Mouse (Mus musculus): ENCODE measurements around the gene Serpinb5. TPM values are rescaled to one million over a fixed set of nuclear protein-coding genes. Genes with fewer than 3 reads are reported as not detected.
A peak's percentile ranks its signal among the peaks of the same experiment; 100 is the strongest.
"Not testable (repeated sequence)": the region's sequence is repeated elsewhere in the genome, so short reads cannot be mapped to it uniquely, and the experiment has no call there.

Gene Serpinb5
- total and polyA plus RNA-seq, 3 experiments: 0.16 TPM; not detected in 2

DNA sequence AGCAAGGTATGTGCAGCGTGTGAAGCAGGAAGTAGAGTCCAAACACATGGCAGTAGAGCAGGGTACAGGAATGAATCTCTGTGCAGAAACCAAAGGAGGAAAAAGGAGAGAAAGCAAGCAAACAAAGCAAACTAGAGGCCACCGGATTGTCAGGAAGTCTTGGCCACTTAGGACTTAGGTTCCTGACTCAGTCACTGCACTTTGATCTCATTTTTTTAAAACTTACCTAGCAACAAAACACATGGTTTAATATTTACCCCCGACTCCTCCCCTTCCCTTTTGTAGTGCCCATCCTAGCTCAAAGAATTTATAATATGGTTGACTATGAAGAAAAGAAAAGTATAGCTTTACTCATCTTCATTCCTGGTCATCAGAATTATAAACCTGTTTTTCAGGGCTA is 15.2 kb downstream of the Serpinb5 start:
- DNase-seq (ENCODE audit: low spot score) (no peak), ATAC-seq (ENCODE audit: extremely low read depth, insufficient number of reproducible peaks, low FRiP score, poor library complexity, severe bottlenecking) (no peak; the same call in 1 of the 2 replicates)
- H3K4me1 ChIP-seq (ENCODE audit: insufficient read depth, low read depth, low read length): no peaks in the 10 kb centered on the region
- H3K9me3 ChIP-seq (replicated peaks): no peaks in the 10 kb centered on the region
- no peak overlapping the region for H3K4me3 ChIP-seq (ENCODE audit: low read depth, low read length)
- no peak for TF ChIP-seq GATA1 (IDR thresholded peaks at IDR 0.05; ENCODE audit: borderline replicate concordance, low read length)
- TF ChIP-seq CTCF (IDR thresholded peaks at IDR 0.05; ENCODE audit: low read depth, low read length): no peak
- TF ChIP-seq POLR2AphosphoS5 (IDR thresholded peaks at IDR 0.05; ENCODE audit: insufficient replicate concordance, low read depth, low read length): no peak
- TF ChIP-seq TAL1 (conservative IDR thresholded peaks at IDR 0.05; ENCODE audit: low read depth, low read length): no peak
- TF ChIP-seq GATA2 (IDR thresholded peaks at IDR 0.05; ENCODE audit: borderline replicate concordance, low read depth, low read length): no peak
- no peaks in the 10 kb centered on the region for H3K36me3 ChIP-seq (replicated peaks)
- no peaks in the 10 kb centered on the region for H3K27me3 ChIP-seq (ENCODE audit: insufficient read depth, low read length)

DNA sequence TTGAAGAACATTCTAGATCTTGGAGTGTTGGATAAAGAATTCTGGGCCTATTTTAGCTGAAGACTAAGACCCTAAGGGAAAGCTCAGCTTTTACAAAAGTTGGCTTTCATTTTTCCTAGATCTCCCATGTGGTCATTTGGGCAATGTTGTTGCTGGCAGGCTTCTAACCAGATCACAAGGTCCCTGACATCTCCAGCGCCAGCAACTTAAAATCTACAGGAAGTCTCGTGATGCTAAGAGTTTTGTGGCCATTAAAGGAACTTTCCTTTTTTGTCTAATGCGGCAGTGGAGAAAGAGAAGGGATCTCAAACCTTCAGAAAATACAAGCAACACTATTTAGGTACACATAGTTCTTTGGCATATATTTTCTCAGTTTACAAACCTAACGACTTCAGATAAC is 21.8 kb downstream of the Serpinb5 start:
- Histone ChIP-seq H3K4me3 (ENCODE audit: low read depth, low read length) (no peak overlapping the region), H3K36me3 (replicated peaks) (no peaks in the 10 kb centered on the region), H3K27me3 (ENCODE audit: insufficient read depth, low read length) (no peaks in the 10 kb centered on the region), H3K4me1 (ENCODE audit: insufficient read depth, low read depth, low read length) (no peaks in the 10 kb centered on the region), H3K9me3 (replicated peaks) (no peaks in the 10 kb centered on the region)
- ATAC-seq (ENCODE audit: extremely low read depth, insufficient number of reproducible peaks, low FRiP score, poor library complexity, severe bottlenecking) (no peak), DNase-seq (ENCODE audit: low spot score) (no peak)
- TF ChIP-seq POLR2AphosphoS5 (IDR thresholded peaks at IDR 0.05; ENCODE audit: insufficient replicate concordance, low read depth, low read length): no peak

DNA sequence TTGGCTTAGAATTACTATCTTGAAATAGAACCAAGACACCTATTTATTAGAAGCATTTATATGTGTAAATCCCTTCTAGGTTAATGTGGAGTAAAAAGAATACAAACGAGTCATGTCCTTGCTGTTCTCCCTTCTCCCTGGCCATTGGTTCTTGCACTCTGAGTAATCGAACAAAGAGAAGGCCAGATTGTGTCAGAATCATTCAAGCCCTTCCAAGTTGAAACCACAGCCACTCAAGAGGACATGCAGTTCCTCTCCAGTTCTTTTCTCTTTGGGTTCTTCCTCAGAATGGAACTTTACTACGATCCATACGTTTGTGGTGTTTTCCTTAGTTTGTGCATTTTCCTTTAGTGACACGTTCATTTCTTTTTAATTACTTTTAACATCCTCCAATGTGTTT is 22.4 kb downstream of the Serpinb5 start:
- Histone ChIP-seq H3K4me1 (ENCODE audit: insufficient read depth, low read depth, low read length) (no peaks in the 10 kb centered on the region), H3K27me3 (ENCODE audit: insufficient read depth, low read length) (no peaks in the 10 kb centered on the region), H3K4me3 (ENCODE audit: low read depth, low read length) (no peak overlapping the region), H3K9me3 (replicated peaks) (no peaks in the 10 kb centered on the region), H3K36me3 (replicated peaks) (no peaks in the 10 kb centered on the region)
- TF ChIP-seq GATA1 (IDR thresholded peaks at IDR 0.05; ENCODE audit: borderline replicate concordance, low read length) (no peak), TAL1 (conservative IDR thresholded peaks at IDR 0.05; ENCODE audit: low read depth, low read length) (no peak)
- no peak for ATAC-seq (ENCODE audit: extremely low read depth, insufficient number of reproducible peaks, low FRiP score, poor library complexity, severe bottlenecking)
- DNase-seq (ENCODE audit: low spot score): no peak

DNA sequence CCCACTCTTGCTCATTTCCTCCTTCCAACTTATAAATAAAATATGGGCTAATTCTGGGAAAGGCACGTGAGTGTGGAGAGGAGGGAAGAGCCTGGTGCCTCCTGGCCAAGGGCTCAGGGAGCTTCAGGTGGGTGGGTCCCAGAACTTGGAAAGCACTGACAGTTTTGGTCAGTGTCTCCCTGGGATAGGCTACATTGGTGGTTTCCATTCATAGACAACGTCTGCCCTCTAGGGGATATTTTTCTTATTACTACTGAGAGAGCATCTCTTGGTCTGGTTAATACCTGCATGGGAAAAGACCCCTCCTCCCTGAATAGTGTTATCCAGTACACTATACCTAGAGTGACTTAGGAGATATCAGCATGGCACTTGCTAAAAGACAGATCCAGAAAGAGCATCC is 22.8 kb downstream of the Serpinb5 start:
- DNase-seq (ENCODE audit: low spot score) (no peak), ATAC-seq (ENCODE audit: extremely low read depth, insufficient number of reproducible peaks, low FRiP score, poor library complexity, severe bottlenecking) (no peak; the same call in 1 of the 2 replicates)
- no peaks in the 10 kb centered on the region for H3K9me3 ChIP-seq (replicated peaks)
- no peaks in the 10 kb centered on the region for H3K36me3 ChIP-seq (replicated peaks)
- no peak overlapping the region for H3K4me3 ChIP-seq (ENCODE audit: low read depth, low read length)
- no peaks in the 10 kb centered on the region for H3K4me1 ChIP-seq (ENCODE audit: insufficient read depth, low read depth, low read length)
- TF ChIP-seq CTCF (IDR thresholded peaks at IDR 0.05; ENCODE audit: low read depth, low read length): peak; percentile 9; the same call in 1 of the 2 replicates
- TF ChIP-seq GATA1 (IDR thresholded peaks at IDR 0.05; ENCODE audit: borderline replicate concordance, low read length): no peak
- no peaks in the 10 kb centered on the region for H3K27me3 ChIP-seq (ENCODE audit: insufficient read depth, low read length)

DNA sequence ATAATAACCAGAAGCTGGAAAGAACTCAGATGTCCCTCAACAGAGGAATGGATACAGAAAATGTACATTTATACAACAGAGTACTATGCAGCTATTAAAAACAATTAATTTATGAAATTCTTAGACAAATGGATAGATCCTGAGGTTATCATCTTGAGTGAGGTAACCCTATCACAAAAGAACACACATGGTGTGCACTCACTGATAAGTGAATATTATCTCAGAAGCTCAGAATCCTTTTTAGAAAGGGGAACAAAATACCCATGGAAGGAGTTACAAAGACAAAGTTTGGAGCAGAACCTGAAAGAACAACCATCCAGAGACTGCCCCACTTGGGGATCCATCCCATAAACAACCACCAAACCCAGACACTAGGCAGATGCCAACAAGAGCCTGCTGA is 34.2 kb downstream of the Serpinb5 start:
- not testable (repeated sequence) for H3K9me3 ChIP-seq (replicated peaks); ATAC-seq (ENCODE audit: extremely low read depth, insufficient number of reproducible peaks, low FRiP score, poor library complexity, severe bottlenecking)

DNA sequence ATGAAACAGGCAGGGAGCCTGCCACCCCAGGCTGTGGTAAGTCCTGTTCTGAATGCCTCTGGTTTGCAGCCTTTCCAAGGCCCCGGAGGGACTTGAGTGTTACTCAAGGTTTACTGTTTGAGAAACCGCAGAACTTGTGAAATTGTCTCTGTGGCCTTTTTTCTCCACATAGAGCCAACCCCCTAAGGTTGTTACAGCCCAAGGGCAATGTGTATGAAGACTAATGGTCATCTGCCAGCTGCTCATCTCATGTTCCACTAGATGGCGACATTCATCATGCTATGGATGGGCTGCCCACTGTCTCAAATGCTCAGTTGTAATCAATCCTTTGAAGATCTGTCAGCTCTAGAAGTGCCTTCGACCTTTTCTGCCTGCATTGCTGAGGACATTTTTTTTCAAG is 40.4 kb downstream of the Serpinb5 start:
- Histone ChIP-seq H3K36me3 (replicated peaks) (no peaks in the 10 kb centered on the region), H3K4me1 (ENCODE audit: insufficient read depth, low read depth, low read length) (no peaks in the 10 kb centered on the region), H3K9me3 (replicated peaks) (no peaks in the 10 kb centered on the region), H3K27me3 (ENCODE audit: insufficient read depth, low read length) (no peaks in the 10 kb centered on the region), H3K4me3 (ENCODE audit: low read depth, low read length) (no peak overlapping the region)
- peak; percentile 2 for DNase-seq (ENCODE audit: low spot score)
- ATAC-seq (ENCODE audit: extremely low read depth, insufficient number of reproducible peaks, low FRiP score, poor library complexity, severe bottlenecking): peak; percentile 49
- no peak for TF ChIP-seq POLR2AphosphoS5 (IDR thresholded peaks at IDR 0.05; ENCODE audit: insufficient replicate concordance, low read depth, low read length)
- no peak for TF ChIP-seq GATA2 (IDR thresholded peaks at IDR 0.05; ENCODE audit: borderline replicate concordance, low read depth, low read length)
- no peak for TF ChIP-seq TAL1 (conservative IDR thresholded peaks at IDR 0.05; ENCODE audit: low read depth, low read length)
- TF ChIP-seq GATA1 (IDR thresholded peaks at IDR 0.05; ENCODE audit: borderline replicate concordance, low read length): no peak
- TF ChIP-seq CTCF (IDR thresholded peaks at IDR 0.05; ENCODE audit: low read depth, low read length): 0 out of 2 replicates have a peak, but pooled peaks have one; percentile 36

More for the DNA sequence above, 34.2 kb downstream of the Serpinb5 start:
- not testable (repeated sequence) for H3K4me1 ChIP-seq (ENCODE audit: insufficient read depth, low read depth, low read length); DNase-seq (ENCODE audit: low spot score); H3K27me3 ChIP-seq (ENCODE audit: insufficient read depth, low read length); H3K36me3 ChIP-seq (replicated peaks); H3K4me3 ChIP-seq (ENCODE audit: low read depth, low read length)

DNA sequence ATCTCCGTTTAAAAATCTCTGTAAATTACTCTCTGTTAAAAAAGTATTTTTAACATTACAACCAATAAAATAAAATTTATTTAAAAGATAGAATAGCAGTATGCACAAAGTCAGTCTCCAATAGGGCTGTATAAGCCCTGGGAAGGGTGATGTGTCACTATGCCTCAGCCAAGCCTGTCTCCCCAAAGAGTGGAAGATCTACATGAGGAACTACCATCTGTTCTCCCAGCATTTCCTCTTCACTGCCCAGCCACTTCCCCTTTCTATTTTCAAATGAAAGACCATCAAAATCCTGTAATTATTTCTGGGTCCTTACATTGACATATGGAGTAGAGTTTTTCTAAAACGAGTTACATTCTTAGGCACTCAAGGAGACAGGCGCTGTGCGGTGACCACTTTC is 71.0 kb downstream of the Serpinb5 start:
- DNase-seq (ENCODE audit: low spot score) (no peak), ATAC-seq (ENCODE audit: extremely low read depth, insufficient number of reproducible peaks, low FRiP score, poor library complexity, severe bottlenecking) (no peak)
- Histone ChIP-seq H3K27me3 (ENCODE audit: insufficient read depth, low read length) (no peaks in the 10 kb centered on the region), H3K4me1 (ENCODE audit: insufficient read depth, low read depth, low read length) (no peaks in the 10 kb centered on the region), H3K36me3 (replicated peaks) (no peaks in the 10 kb centered on the region), H3K9me3 (replicated peaks) (no peaks in the 10 kb centered on the region), H3K4me3 (ENCODE audit: low read depth, low read length) (no peak overlapping the region)
- TF ChIP-seq TAL1 (conservative IDR thresholded peaks at IDR 0.05; ENCODE audit: low read depth, low read length) (no peak), GATA1 (IDR thresholded peaks at IDR 0.05; ENCODE audit: borderline replicate concordance, low read length) (no peak), POLR2AphosphoS5 (IDR thresholded peaks at IDR 0.05; ENCODE audit: insufficient replicate concordance, low read depth, low read length) (no peak), CTCF (IDR thresholded peaks at IDR 0.05; ENCODE audit: low read depth, low read length) (no peak), GATA2 (IDR thresholded peaks at IDR 0.05; ENCODE audit: borderline replicate concordance, low read depth, low read length) (no peak)

Other genes starting within 250 kb of the Serpinb5 start
- 2.9 and 4.1 TPM in 2 replicates for gene Bcl2, start 146.9 kb upstream of the Serpinb5 start, total RNA-seq (2014; fragmentation: Nextera tagmentation)
- gene Bcl2, start 146.9 kb upstream of the Serpinb5 start, total RNA-seq (2017): 4.2 and 4.9 TPM in 2 replicates
- 0.98 and 1.2 TPM in 2 replicates for gene Bcl2, start 146.9 kb upstream of the Serpinb5 start, polyA plus RNA-seq (2012)
- 15.7 and 27.1 TPM in 2 replicates for gene Kdsr, start 101.4 kb upstream of the Serpinb5 start, total RNA-seq (2014; fragmentation: Nextera tagmentation)
- gene Kdsr, start 101.4 kb upstream of the Serpinb5 start, total RNA-seq (2017): 63.9 TPM in 2 replicates
- 5.9 and 9.3 TPM in 2 replicates for gene Kdsr, start 101.4 kb upstream of the Serpinb5 start, polyA plus RNA-seq (2012)
- 174 and 200 TPM in 2 replicates for gene Vps4b, start 64.4 kb upstream of the Serpinb5 start, total RNA-seq (2014; fragmentation: Nextera tagmentation)
- 159 and 219 TPM in 2 replicates for gene Vps4b, start 64.4 kb upstream of the Serpinb5 start, total RNA-seq (2017)
- 51.7 and 63.5 TPM in 2 replicates for gene Vps4b, start 64.4 kb upstream of the Serpinb5 start, polyA plus RNA-seq (2012)
- gene Serpinb12, start 73.3 kb downstream of the Serpinb5 start, total RNA-seq (2014; fragmentation: Nextera tagmentation): not detected in 2 replicates
- gene Serpinb12, start 73.3 kb downstream of the Serpinb5 start, total RNA-seq (2017): 0.06 and 0.11 TPM in 2 replicates
- gene Serpinb12, start 73.3 kb downstream of the Serpinb5 start, polyA plus RNA-seq (2012): not detected in 2 replicates
- not detected in 2 replicates for gene Serpinb13, start 119.8 kb downstream of the Serpinb5 start, total RNA-seq (2014; fragmentation: Nextera tagmentation)
- not detected in 2 replicates for gene Serpinb13, start 119.8 kb downstream of the Serpinb5 start, total RNA-seq (2017)
- gene Serpinb13, start 119.8 kb downstream of the Serpinb5 start, polyA plus RNA-seq (2012): not detected in 2 replicates
- not detected in 2 replicates for gene Serpinb3a, start 191.1 kb downstream of the Serpinb5 start, total RNA-seq (2014; fragmentation: Nextera tagmentation)
- not detected in 2 replicates for gene Serpinb3a, start 191.1 kb downstream of the Serpinb5 start, total RNA-seq (2017)
- gene Serpinb3a, start 191.1 kb downstream of the Serpinb5 start, polyA plus RNA-seq (2012): not detected in 2 replicates
- gene Serpinb3d, start 222.3 kb downstream of the Serpinb5 start, total RNA-seq (2014; fragmentation: Nextera tagmentation): not detected in 2 replicates
- gene Serpinb3d, start 222.3 kb downstream of the Serpinb5 start, total RNA-seq (2017): not detected in 2 replicates
- gene Serpinb3d, start 222.3 kb downstream of the Serpinb5 start, polyA plus RNA-seq (2012): not detected in 2 replicates

All from G1E (cell line).